Mouse (Mus musculus): ENCODE data around the gene Hcar1.

Hcar1 gene

GRCm38 (mm10) chr5:123879928-123880327 lies at the start of gene Hcar1:
Gene Hcar1 (minus strand): TSS chr5:123880020.
- DNase-seq (ENCODE audit: extremely low spot score, low read depth, low spot score) = no peak

DNA sequence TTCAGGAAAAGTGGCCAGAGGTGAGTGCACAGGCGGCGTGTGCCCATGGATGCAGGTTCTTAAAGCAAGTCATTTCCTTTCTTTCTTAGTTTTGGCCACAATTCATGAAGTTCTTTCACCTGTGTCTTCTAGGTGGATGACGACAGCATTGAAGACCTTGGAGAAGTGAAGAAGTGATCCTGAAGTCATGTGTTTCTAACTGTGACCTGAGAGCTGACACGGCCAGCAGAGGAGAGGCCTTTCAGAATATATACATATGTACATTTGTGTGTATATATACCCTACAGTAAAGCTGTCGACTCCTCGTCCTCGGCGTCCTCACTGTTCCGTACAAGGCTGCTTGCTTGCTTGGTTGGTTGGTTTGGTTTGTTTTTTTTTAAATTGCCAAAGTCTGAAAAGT lies 47.3 kb upstream of the Hcar1 start, which contains the start of gene Gm43518:
Gene Gm43518, plus strand, starts transcription at position 301 of the 400 bp plus-strand sequence.
- DNase-seq (ENCODE audit: extremely low spot score, low read depth, low spot score) = no peak

- DNase-seq (ENCODE audit: extremely low spot score, low read depth, low spot score) = no peak
These were observed 42.3 kb upstream of the Hcar1 start for GRCm38 (mm10) chr5:123922112-123922511.

DNA sequence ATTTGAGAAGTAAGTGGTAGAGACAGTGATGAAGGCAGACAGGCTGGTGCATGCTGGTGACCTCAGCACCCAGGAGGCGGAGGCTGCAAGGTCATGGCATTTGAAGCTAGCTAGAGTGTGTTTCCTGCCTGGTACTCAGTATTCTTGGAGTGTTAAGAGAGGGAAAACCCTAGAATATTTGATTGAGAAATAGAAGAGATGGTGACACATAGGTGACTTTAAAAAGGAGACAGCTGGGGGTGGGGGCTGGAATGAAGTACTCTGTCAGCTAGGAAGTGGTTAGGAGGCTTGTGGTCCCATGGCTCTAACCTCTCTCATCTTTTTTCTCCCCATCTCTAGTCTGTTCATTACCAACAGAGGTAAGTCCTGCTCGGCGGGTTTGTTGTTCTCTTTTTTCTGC lies 35.0 kb upstream of the Hcar1 start:
- DNase-seq (ENCODE audit: extremely low spot score, low read depth, low spot score) = no peak

GRCm38 (mm10) chr5:123907631-123907977 lies 27.8 kb upstream of the Hcar1 start:
- DNase-seq (ENCODE audit: extremely low spot score, low read depth, low spot score) = no peak

DNA sequence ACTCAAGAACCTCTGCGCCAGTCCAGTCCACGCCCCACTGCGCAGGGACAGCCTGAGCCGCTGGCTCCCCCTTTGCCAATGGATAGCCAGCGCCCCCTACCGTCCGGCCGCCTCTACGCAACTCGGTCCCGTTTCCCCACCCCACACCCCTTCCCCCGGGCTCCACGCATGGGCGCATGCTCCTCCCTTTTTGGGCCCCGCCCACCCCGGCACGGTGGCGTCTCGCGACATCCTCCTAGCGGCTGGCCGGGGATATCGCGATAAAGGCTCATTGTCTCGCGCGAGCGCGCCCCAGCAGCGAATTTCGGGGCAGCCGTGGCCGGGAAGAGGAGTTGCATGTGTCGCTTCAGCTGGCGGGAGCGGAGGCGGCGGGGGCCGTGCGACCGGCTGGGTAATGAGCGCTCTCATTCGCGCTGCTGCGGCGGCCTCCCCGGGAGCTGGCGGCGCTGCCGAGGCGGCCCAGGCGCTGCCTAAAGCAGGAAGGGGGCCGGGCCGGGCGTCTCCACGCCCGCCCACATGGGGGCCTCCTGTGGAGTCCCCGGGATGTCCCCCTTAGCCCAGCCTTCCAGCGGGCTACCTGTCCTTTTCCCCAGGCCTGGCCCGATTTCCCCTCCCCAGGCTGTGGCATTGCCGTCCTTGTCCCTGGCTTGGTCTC lies 27.3 kb upstream of the Hcar1 start, which contains the start of gene Denr:
Gene Denr, plus strand, starts transcription at position 200 of the 655 bp plus-strand sequence.
- DNase-seq (ENCODE audit: extremely low spot score, low read depth, low spot score) = peak; percentile 86

- DNase-seq (ENCODE audit: extremely low spot score, low read depth, low spot score) = no peak
These were observed 26.5 kb upstream of the Hcar1 start for GRCm38 (mm10) chr5:123906146-123906975.

GRCm38 (mm10) chr5:123904059-123904672 lies 24.3 kb upstream of the Hcar1 start:
- no peak for DNase-seq (ENCODE audit: extremely low spot score, low read depth, low spot score)

- DNase-seq (ENCODE audit: extremely low spot score, low read depth, low spot score) = no peak
These were observed 17.5 kb upstream of the Hcar1 start for GRCm38 (mm10) chr5:123897352-123897751.

DNA sequence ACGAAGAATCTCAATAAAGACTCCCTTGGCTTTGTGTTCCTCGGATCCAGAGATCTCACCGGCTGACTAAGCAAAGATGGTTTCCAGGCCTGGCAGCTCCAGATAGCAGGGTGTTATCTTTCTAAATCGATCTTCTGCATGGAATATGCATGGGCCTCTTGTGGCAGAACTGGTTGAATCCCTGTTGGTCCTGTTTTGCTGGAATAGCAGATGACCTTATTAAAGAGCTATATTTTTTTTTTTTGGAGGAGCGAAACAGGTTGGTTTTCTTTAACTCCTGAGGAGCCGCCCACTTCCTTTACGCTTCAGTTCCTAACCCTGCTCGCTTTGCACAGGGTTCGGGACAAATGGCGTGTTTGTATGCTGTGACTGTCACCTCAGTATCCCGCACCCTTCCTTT lies 16.6 kb upstream of the Hcar1 start:
- no peak for DNase-seq (ENCODE audit: extremely low spot score, low read depth, low spot score)

DNA sequence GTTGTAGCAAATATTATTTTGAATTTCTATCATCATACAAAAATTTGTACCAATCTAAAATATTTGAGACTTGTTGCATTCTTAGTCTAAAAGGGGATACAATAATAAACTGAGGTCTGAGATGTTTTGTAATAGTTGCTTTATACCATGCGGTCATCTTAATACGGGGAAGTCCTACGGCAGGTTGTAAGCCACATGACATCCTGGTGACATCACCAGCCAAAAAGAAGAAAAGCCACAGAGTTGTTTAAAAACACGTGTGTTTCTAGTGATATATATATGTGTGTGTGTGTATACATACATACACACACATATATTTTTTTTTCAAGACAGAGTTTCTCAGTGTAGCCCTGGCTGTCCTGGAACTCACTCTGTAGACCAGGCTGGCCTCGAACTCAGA lies 13.7 kb upstream of the Hcar1 start:
- no peak for DNase-seq (ENCODE audit: extremely low spot score, low read depth, low spot score)

GRCm38 (mm10) chr5:123891669-123892068 lies 11.8 kb upstream of the Hcar1 start:
- DNase-seq (ENCODE audit: extremely low spot score, low read depth, low spot score) = no peak

- no peak for DNase-seq (ENCODE audit: extremely low spot score, low read depth, low spot score)
These were observed 11.2 kb upstream of the Hcar1 start for GRCm38 (mm10) chr5:123890987-123891386.

DNA sequence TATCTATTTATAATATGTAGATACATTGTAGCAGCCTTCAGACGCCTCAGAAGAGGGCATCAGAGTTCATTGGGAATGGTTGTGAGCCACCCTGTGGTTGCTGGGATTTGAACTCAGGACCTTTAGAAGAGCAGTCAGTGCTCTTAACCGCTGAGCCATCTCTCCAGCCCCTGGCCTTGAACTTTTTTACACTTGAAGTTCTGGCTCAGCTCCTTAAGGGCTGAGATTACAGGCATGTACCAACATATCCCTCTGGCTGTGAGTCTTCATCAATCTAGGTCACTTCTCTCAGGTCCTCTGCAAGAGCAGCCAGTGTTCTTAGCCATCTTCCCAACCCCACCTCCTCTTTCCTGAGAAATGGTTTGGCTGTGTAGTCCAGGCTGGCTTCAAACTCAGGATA lies 10.5 kb upstream of the Hcar1 start:
- DNase-seq (ENCODE audit: extremely low spot score, low read depth, low spot score) = no peak

DNA sequence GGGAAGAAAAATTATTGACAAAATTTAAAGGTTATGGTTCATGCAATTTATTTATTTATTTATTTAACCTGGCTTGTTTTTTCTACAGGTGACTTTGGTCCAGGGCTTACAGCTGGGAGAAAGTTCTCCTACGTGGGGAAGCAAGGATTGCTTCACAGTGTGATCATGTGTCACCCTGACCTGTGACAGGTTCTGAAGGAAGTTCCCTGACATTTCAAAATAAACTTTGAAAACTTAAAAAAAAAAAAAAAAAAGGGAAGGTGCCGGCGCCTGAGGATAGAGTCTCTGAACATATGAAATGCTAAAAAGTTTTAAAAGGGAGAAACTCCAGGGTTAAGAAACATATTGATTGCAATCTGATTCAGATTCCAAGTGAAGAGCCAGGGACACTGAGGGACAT lies 6.5 kb upstream of the Hcar1 start:
- DNase-seq (ENCODE audit: extremely low spot score, low read depth, low spot score) = no peak

- no peak for DNase-seq (ENCODE audit: extremely low spot score, low read depth, low spot score)
These were observed 4.5 kb upstream of the Hcar1 start for GRCm38 (mm10) chr5:123884332-123884731.

GRCm38 (mm10) chr5:123883891-123884290 lies 4.1 kb upstream of the Hcar1 start:
- DNase-seq (ENCODE audit: extremely low spot score, low read depth, low spot score) = no peak

DNA sequence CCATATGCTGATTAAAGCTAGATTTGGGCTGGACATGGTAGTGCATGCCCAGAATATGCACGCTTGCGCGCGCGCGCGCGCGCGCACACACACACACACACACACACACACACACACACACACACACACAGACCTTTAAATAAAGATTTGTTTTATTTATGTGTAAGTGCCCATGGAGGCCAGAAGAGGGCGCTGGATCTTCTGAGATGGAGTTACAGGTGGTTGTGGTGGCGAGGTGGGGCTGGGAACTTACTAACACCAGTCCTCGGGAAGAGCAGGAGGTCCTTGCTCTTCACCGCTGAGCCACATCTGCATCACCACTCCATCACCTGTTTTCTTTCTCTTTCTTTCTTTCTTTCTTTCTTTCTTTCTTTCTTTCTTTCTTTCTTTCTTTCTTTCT lies 958 bp upstream of the Hcar1 start:
- DNase-seq (ENCODE audit: extremely low spot score, low read depth, low spot score) = no peak

DNA sequence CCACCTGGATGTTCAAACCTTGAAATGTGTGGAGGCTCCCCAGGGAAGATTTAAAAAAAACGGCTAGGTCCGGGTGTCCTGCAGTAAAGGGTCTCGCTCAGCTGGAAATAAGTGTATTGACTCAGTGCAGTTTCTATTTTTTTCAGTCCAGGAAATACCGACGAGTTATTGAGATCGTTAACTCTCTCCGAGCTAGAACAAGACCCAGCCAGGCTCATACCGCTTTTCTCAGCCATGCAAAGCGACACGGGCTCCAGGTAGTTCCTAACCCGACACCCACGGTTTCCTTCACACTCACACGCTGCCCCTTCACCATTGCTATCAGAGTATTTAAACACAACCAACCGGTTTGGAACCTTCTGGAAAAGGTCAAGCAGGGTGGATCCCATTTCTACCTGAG lies 1.8 kb downstream of the Hcar1 start:
- no peak for DNase-seq (ENCODE audit: extremely low spot score, low read depth, low spot score)

GRCm38 (mm10) chr5:123874177-123874576 lies 5.6 kb downstream of the Hcar1 start:
- no peak for DNase-seq (ENCODE audit: extremely low spot score, low read depth, low spot score)

GRCm38 (mm10) chr5:123869615-123870014 lies 10.2 kb downstream of the Hcar1 start:
- no peak for DNase-seq (ENCODE audit: extremely low spot score, low read depth, low spot score)

DNA sequence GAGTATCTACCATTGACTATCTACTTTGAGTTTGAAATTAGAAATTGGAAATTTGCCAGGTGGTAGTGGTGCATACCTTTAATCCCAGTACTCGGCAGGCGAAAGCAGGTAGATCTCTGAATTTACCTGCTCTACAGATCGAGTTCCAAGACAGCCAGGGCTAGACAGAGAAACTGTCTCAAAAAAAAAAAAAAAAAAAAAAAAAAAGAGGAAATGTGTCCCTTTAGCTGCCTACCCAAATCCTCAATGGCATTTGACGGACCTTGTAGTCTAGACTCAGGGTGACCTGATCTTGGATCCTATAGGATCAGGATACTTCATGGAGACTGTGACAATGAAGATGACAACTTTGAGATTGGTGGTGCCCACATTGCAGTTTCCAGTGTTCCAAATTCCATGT lies 13.4 kb downstream of the Hcar1 start:
- no peak for DNase-seq (ENCODE audit: extremely low spot score, low read depth, low spot score)

All from hindlimb bud, embryonic 11.5 days (tissue).